In genomic region chr11:61619791-61620241, GRCm38 (mm10) we compare ENCODE assay signal across 8 mouse cellular contexts. TPM values are rescaled to one million over a fixed set of nuclear protein-coding genes. Genes with fewer than 3 reads are reported as not detected.
A peak's percentile ranks its signal among the peaks of the same experiment; 100 is the strongest.
DNase-seq lines count a peak whose midpoint lies in the region; ATAC-seq lines count a peak whose summit lies in the region.

No protein-coding gene starts in this region.

- peak overlapping the region; percentile 51 for H3K9ac ChIP-seq in limb, embryonic 12.5 days (replicated peaks)
- H3K9ac ChIP-seq in midbrain, embryonic 16.5 days (ENCODE audit: low read depth, low read length) = peak overlapping the region; percentile 39

- H3K27me3 ChIP-seq in limb, embryonic 12.5 days = no peaks in the 10 kb centered on the region; the same call in 1 of the 2 replicates
- H3K27me3 ChIP-seq in midbrain, embryonic 16.5 days (ENCODE audit: control insufficient read depth, insufficient read depth, low read depth, low read length) = no peaks in the 10 kb centered on the region

- peak overlapping the region; percentile 73 for H3K4me2 ChIP-seq in limb, embryonic 12.5 days
- peak overlapping the region; percentile 74 for H3K4me2 ChIP-seq in midbrain, embryonic 16.5 days (ENCODE audit: low read length)

- H3K36me3 ChIP-seq in limb, embryonic 12.5 days = no peaks in the 10 kb centered on the region
- no peaks in the 10 kb centered on the region for H3K36me3 ChIP-seq in midbrain, embryonic 16.5 days (ENCODE audit: control insufficient read depth, insufficient read depth, low read length)

- peak; percentile 52; the same call in 1 of the 2 replicates for ATAC-seq in limb, embryonic 12.5 days (ENCODE audit: insufficient number of reproducible peaks, insufficient read depth, low FRiP score, low TSS enrichment, low read depth)
- ATAC-seq in midbrain, embryonic 16.5 days = peak; percentile 52

- whole genome bisulfite sequencing in limb, embryonic 12.5 days = 2% methylated on average over 17 of the region's 17 CpGs
- under 1% methylated on average over 17 of the region's 17 CpGs for WGBS in midbrain, embryonic 16.5 days

- peak overlapping the region; percentile 42 for H3K4me3 ChIP-seq in limb, embryonic 12.5 days (replicated peaks)
- H3K4me3 ChIP-seq in midbrain, embryonic 16.5 days (ENCODE audit: low read depth, low read length) = peak overlapping the region; percentile 39

- H3K9me3 ChIP-seq in limb, embryonic 12.5 days = no peaks in the 10 kb centered on the region
- H3K9me3 ChIP-seq in midbrain, embryonic 16.5 days (replicated peaks; ENCODE audit: control insufficient read depth, low read length, poor library complexity, severe bottlenecking) = no peaks in the 10 kb centered on the region

- 0 out of 2 replicates have a peak overlapping the region, but pooled peaks have one; percentile 1 for H3K27ac ChIP-seq in limb, embryonic 12.5 days
- no peak overlapping the region for H3K27ac ChIP-seq in midbrain, embryonic 16.5 days (ENCODE audit: low read length)

- peaks cover 23% of the 10 kb centered on the region for H3K4me1 ChIP-seq in limb, embryonic 12.5 days (replicated peaks)
- H3K4me1 ChIP-seq in midbrain, embryonic 16.5 days (ENCODE audit: control insufficient read depth, insufficient read depth, low read length) = peaks cover 14% of the 10 kb centered on the region

- DNase-seq in layer of hippocampus, adult 11-12 months (ENCODE audit: low spot score) = peak; percentile 72
- DNase-seq in layer of hippocampus, adult 9-10 months (ENCODE audit: low spot score) = no peak
- DNase-seq in embryo, embryonic 10.5 days (ENCODE audit: low spot score) = peak; percentile 78
- peak; percentile 98 for DNase-seq in heart, adult 11 months
- DNase-seq in kidney, adult 11 months = peak; percentile 34
- peak; percentile 49 for DNase-seq in urinary bladder, adult 2 months (ENCODE audit: low spot score)

RNA-seq across cellular contexts. Expression of gene Grap, which starts 33.2 kb away (rescaled TPM):
- polyA plus RNA-seq in limb, embryonic 12.5 days (2016; fragmentation: Nextera tagmentation; extraction: Ambion mirVana) = 5.4 and 6.1 TPM in 2 replicates
- polyA plus RNA-seq in midbrain, embryonic 16.5 days (2015; fragmentation: Nextera tagmentation; extraction: Ambion mirVana) = 10.7 and 11.6 TPM in 2 replicates
- polyA plus RNA-seq in urinary bladder, adult 2 months (2012; rRNA removed) = 5.5 and 6.2 TPM in 2 replicates

RNA-seq across cellular contexts. Expression of gene Epn2, which starts 40.3 kb away (rescaled TPM):
- 26.7 and 28.5 TPM in 2 replicates for polyA plus RNA-seq in limb, embryonic 12.5 days (2016; fragmentation: Nextera tagmentation; extraction: Ambion mirVana)
- 78.0 and 82.3 TPM in 2 replicates for polyA plus RNA-seq in midbrain, embryonic 16.5 days (2015; fragmentation: Nextera tagmentation; extraction: Ambion mirVana)
- polyA plus RNA-seq in urinary bladder, adult 2 months (2012; rRNA removed) = 46.0 and 48.3 TPM in 2 replicates
